Mouse (Mus musculus) adrenal gland, adult 8-10 months (tissue): ENCODE measurements around the gene Gm128. TPM values are rescaled to one million over a fixed set of nuclear protein-coding genes. Genes with fewer than 3 reads are reported as not detected.

ENCODE experiments used
- DNase-seq: peaks from one replicate; pipeline ENCODE4 v3.0.0; 2022
- total RNA-seq, 4 experiments: library from RNA; stranded (reverse); gene quantifications; 2 replicates each; pipeline ENCODE4 v1.2.4; 2022

The Gm128 gene
- total RNA-seq, 4 experiments from 2014 or later, result 0.19 TPM; not detected in 3

DNA sequence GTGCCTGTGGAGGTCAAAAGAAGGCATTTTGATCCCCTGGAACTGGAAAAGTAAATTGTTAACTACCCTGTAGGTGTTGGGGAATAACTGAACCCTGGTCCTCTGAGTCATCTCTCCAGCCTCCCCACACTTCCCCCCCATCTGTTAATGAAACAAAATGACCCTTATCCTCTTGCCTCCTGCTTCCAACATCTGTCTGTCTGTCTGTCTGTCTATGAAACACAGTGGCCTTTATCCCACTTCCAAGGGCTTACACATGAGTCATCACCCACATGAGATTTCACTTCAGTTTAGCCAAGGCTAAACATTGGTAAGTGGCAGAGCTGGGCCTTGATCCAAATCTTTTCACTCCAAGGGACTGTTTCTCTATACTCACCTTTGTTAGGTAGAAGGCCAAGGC is 26.5 kb upstream of the Gm128 start:
- DNase-seq, result peak; percentile 61

DNA sequence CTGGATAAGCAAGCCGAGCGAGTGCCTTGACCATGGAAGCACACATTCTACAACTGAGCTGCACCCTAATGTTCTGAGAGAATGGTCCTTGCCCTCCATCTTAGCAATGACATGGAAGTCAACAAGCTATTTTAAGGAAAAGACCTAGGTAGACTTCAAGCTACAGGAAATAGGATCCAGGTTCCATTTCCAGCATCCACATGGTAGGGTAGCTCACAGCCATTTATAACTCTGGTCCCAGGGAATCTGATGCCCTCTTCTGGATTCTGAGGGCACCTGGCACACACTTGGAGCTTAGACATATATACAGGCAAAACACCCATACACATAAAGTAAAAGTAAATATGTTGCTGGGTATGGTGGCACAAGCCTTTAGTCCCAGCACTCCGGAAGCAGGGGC is 24.7 kb upstream of the Gm128 start:
- no peak for DNase-seq

DNA sequence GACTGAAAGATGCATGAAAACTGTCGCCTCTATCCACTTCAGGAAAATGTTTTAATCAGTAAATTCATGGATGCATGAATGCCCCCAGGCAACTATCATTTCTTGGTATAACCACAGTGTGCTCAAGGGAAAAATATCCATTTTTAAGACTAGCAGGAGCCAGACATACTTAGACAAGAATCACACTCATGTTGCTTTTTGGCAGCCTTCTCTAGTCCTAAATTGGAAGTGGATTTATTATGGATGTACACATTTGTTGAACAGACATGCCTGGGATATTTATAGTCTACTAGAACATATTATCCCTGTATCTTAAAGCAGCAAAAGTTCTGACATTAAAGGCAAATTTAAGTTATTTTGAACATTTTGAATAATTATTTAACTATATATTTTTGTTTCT is 23.3 kb upstream of the Gm128 start:
- no peak for DNase-seq

DNA sequence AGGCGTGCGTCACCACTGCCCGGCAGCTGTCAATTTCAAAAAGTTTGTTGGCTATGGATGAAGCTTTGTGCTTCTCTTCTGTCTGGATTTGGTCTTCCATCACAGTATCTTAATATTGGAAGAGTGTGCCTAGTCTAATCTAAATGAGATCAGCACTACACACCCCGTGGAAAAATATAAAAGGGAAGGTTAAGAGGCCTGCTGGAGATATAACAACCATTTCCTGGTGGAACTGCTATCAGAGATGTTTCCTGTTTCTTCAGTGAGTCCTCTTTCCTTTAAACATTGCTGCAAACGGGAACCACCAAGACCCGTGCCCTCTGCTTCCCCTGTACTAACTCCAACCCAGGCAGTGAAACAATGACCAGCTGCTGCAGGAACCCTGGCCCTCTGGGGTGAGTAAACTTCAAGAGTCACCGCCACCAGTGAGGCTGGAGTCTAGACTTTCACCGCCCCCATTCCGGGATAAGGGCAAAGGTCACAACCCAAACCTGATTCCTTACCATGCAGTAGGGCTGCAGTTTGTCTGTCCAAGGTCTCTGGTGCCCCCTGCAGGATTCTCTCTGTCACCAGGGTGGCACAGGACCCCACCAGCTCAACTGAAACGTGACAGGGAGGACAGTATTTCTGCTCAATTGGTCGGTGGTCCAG is 21.8 kb upstream of the Gm128 start:
- peak; percentile 50 for DNase-seq

DNA sequence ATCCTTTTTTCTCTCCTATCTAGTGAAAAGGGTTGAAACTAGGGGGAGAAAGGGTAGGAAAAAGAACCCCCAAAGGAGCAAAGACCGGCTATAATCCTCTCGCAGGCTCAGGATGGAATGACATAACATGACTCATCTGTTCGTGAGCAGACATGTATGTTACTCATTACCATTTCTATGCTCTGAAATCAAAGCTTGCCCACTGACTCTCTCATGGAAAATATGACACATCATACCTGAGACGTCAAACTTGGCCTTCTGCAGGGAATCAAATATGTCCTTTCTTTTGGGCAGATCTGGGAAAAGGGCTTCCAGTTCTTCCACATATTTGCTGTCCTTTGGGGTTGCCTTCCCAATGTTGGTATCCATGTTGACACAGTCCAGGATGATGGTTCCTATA is 20.6 kb upstream of the Gm128 start:
- no peak for DNase-seq

DNA sequence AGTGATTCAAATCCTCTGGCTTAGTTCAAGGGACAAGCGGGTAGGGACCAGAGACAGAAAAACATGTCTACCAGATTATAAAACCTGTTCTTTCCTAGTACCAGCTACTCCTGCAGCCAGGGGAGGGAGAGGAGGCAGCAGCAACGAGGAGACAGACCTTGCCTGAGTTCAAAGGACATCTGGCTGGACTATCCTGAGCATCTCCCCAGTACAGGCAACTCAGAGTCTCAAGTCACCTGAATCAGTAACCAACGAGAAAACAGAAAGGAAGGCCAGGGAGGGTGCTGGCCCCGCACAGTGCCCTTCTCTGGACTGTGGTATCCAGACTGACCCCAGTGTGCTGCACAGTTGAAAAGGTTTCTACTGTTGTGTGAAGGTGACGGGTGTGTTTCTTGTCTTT is 15.5 kb upstream of the Gm128 start:
- no peak for DNase-seq

DNA sequence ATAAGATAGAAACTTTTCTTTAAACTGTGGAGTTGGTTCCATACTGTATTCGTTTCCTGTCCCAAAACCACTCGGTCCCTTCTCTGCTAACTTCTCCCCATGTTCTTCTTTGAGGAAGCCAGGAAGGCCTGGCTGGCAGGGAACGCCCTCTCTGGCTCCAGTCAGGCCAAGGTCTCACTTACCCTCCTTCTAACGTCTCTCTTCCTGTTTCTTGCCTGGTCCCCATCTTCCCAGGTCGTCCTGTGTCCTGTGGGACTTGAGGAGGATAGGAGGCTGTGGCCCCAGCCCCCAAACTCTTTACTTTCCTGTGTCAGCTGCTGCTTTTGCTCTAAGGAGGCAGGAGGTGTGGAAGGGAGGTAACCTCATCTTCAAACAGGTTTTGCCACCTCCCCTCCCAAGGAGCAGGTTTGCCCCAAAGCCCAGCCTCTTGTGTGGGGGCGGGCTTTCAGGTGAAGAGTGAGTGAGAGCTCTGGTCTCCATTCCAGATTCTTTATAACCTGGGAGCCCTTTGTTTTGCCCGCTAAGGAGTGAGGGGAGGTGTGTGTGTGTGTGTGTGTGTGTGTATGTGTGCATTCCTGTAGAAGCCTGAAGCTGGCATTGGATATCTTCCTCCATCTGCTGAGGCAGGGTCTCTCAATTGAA is 9.5 kb upstream of the Gm128 start, which contains the start of gene Bnipl:
Gene Bnipl, minus strand, starts transcription at position 411 of the 642 bp plus-strand sequence.
- DNase-seq, result no peak

DNA sequence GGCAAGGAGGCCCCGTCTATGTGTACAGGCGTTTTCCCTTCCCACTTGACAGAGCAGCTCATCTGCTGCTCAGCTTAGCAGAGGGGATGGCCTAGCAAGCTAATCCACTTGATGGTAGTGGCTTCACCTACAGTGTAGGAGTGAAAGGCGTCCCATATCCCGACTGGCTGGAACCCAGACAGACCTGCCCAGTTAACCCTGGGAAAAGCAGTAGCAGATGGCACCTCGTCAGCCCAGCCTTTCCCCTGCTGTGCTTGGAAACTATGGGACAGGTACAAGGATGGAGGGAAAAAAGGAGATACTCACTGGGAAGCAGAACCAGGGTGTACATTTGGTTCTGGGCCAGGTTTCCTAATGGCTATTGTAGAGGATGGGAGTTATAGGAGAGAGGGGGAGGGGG is 9.0 kb upstream of the Gm128 start:
- no peak for DNase-seq

DNA sequence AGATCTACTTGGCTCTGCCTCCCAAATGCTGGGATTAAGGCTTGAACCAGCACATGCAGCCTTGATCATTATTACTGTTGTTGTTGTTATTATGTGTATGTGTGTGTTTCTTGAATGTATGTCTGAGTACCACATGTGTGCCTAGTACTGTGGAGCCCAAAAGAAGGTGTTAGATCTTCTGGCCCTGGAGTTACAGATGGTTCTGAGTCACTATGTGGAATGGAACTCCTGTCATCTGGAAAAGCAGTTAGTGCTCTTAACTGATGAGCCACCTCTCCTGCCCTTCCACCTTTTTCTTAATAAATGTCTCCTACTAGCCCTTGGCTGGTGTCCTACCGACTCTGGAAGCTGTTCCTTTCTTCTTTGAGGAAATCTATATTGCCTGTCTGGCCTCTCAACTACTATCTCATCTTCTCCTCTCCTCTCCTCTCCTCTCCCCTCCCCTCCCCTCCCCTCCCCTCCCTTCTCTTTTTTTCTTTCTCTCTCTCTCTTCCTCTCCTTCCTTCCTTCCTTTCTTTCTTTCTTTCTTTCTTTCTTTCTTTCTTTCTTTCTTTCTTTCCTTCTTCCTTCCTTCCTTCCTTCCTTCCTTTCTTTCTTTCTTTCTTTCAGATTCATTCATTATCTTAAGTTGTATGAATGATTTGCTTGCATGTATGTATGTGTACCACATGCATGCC is 6.4 kb upstream of the Gm128 start:
- no peak for DNase-seq

DNA sequence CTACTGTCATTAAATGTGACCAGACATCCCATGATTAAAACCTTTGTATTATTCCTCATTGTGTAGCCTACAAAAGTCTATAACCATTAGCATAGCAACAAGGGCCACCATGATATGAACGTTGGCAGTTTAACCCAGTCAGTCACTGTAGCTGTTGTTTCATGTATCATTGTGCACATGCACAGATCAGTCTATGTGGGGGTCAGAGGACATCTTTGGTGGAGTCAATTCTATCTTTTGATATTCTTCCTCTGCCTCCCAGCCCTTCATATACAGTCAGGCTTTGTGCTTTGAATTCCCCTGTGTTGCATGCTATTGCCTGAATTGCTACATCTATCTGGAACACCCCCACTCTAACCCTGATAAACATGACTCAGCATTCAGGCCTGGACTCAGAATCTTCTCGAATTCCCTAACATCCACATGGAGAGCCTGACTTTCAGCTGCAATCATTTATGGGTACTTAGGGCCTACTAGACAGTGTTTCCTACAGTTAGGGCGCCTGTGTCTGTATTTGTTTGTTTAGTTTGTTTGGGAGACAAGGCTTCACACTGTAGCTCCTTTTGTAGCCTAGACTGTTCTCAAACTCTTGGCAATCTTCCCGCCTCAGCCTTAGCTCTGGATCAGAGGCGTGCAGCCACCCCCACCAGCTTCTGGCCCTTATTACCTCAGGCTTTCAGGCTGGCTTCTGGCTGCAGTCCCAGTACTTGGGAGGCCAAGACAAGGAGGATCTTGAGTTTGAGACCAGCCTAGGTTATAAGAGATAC is 5.2 kb upstream of the Gm128 start:
- DNase-seq, result peak; percentile 47

DNA sequence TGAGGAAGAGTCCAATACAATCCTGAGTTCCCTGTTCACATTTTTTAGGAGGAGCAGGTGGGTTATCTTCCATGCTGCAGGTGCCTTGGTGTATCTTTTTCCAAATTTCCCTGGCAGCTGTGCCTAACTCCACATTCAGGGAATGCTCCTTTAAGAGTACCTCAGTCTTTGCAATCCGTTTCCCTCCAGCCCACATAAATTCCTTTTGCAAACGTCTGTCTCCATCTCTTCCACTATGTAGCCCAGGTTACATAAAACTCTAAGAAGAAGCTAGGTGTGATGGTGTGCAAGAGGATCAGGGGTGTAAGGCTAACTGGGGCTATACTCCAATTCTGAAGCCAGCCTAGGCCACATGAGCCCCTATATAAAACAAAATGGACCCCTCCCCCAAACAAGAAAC is 1.7 kb upstream of the Gm128 start:
- DNase-seq, result no peak

DNA sequence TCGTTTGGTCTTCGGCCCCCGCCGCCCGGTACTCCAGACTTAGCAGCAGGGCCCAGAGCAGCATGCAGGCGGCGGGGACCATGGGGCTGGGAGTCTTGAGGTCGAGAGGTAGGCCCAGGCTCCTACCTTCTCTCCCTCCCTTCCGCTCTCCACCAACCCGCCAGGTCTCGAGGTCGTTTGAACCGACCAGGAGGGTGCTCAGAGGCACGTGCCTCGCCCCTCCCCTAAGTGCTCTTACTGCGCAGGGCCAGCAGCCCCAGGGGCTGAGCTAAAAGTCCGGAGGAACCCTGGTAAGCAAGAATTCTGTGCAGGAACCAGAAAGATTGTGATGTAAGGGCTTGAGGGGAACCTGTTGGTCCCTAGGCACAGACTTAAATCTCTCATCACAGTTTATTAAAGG is 498 bp downstream of the Gm128 start:
- no peak for DNase-seq

DNA sequence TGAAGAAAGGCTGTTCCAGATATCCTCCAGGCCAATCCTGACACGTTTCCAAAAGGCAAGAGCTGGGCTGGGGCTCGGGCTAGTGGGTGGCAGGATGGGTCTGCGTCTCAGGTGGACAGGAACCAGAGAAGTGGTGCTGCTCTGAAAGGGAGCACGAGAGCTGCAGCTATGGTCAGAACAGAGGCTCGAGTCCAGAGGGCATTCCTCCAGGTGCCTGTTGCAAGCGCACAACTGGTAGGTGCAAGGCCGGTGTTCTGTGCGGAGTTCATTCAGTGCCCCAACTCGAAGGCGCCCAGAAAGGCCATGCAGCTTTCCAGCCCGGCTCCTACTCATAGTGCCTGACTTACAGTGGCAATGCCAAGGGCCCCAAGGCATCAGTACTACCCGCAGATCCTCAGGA is 1.4 kb downstream of the Gm128 start:
- no peak for DNase-seq

DNA sequence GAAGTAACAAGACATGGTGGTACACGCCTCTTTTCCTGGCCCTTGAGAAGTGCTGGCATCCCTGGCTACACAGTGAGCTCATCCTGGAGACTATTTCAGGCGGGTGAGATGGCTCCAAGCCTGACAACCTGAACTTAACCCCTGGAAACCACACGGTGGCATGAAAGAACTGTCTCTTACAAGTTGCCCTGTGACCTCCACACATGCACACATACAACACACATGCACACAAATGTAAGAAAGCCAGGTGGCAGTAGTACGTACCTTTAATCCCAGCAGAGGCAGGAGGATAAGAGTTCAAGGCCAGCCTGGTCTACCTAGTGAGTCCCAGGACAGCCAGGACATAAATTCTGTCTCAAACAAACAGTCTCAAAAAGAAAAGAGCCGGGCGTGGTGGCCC is 2.4 kb downstream of the Gm128 start:
- DNase-seq, result no peak

DNA sequence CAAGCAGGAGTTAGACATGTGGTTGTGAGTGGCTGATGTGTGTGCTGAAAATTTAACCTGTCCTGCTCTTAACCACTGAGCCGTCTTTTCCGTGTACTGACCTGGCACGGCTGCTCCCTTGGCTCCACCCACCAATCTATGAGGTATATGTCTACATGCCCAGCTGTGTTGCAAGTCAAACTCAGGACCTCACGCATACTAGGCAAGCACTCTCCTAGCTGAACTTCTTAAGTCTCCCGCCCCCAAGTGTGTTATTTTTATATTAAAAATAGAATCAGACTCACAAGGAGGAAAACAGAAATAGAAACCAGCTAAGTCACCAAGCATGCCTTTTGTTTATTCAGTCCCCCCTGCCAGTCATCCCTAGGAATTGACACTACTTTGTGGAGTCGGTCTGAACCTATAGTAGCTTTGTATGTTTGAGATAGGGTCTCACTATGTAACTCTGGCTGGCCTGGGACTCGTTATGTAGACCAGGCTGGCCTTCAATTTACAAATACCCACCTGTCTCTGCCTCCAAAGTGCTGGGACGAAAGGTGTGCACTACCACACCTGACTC is 3.8 kb downstream of the Gm128 start:
- DNase-seq, result no peak

DNA sequence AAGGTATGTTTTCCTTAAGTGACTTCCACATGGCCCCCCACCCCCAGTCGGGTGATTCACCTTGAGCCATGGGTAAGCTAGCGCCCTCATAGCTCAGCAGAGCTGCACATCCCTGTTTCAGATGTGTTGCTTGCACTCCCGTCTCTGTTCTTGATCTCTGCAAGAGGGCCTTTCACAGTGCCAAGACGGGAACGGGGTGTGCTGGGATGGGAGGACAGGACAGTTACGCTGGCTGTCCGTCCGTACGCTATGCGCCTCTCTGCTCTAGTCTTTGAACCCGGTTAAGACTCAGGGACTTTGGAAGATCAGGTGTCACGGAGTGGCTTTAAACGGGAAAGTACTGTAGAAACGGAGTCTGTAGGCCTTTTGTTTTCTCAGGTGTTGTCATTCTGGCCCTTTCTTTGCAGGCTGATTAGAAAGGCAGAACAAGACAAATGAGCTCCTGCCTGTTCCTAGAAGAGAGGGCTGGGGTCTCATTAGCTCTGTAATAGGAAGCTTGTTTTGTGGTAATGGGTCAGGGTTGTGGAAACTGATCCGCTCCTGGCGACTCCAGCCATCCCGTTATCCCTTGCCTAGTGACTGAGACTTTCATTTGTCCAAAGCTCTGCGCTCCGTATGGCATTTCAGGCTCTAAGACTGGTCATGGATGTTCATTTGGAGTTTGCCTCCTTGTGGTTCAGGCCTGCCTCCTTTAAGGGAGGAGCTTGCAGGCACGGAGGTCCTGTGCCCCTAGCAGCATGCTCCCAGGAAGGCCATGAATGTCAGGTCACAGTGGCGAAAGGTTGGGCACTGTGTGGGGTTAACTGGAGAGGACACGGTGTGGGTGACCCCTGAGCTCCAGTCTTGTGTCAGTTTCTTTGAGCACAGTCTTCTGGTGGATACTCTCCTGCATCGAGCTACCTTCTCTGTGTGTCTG is 5.8 kb downstream of the Gm128 start:
- DNase-seq, result no peak

DNA sequence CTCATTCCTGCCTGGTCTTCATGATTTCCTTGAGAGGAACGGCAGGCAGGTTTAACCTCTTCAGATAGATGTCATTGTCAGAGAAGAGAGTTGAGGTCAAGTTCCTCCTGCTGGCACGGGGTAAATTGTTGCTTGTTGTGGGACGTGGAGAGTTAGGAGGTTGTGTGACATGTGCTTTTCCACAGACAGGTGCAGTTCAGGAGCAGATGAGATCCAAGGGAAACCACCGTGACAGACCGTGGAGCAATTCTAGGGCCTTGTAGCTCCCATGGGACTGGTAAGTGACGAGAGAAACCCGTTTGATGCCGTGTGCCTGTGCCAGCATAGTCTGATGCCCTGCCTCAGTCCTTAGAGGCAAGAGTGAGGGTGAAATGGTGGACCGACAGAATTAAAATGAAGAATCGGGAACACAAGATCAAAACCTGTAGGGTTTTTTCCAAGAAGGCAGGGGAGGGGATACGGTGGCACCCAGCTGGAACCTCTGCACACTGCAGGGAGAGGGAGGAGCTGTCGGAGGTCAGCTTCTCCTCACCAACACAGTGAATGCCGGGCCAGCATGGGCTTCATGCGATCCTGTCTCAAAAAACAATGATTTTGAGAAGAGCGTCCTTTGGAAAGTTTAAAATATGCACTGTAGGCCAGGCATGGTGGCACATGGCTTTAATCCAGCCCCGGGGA is 8.0 kb downstream of the Gm128 start:
- DNase-seq, result no peak

DNA sequence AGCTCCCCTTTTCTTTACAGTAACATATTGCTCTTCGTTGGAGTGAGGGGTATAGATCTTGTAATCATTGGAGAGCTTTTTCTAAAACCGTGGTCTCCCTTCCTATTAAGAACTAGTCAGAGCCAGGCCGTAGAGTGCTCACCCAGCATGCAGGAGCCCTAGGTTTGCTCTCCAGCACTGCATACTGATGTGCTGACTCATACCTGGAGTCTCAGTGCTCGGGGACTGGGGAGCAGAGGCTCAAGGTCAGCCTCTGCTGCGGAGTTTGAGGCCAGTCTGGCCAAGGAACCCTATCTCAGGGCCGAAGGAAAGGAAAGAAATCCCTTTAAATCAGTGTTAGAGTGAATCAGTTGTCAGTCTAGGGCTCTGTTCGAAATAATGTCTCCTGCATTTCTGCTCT is 8.6 kb downstream of the Gm128 start:
- peak; percentile 82 for DNase-seq

DNA sequence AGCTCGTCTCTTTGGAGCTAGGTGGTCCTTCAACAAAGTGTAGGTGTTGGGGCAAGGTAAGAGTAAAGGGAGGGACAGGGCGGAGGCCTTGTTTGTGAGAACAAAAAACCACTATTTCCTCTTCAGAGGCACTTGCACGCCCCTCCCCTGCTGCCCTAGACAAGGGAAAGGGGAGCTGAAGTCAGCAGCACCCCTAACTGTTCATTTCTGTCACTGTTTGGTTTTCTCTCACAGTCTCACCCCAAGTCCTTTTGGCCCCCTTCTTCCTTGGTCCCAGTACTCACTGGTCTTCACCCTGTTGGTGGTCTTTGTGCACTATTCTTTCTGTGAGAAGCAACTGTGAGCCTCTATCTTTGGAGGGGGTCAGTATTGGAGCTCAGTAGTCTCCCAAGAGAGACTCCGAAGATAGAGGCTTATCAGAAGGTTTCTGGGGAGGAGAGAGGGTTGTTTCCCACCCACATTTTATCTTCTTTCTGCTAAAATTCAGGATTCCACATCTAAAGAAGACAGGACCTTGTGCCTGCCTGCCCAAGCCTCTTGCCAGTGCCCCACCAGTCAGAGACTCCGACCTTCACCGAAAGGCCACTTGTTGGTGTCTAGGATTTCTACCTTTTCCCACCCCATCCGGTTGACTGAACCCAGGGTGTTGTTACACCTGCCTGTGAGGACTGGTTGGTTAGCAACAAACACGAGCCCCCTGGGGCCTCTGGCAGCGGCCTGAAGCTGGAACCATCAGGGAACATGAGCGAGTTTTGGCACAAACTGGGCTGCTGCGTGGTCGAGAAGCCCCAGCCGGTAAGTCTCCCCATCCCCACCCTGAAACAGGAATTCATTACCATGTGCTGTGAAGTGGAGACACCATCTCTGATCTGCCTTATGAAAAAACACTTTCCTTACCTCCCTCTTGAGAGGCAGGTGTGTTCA is 9.8 kb downstream of the Gm128 start, which contains the start of gene Mllt11:
Gene Mllt11, minus strand, starts transcription at position 874 of the 924 bp plus-strand sequence.
- DNase-seq, result no peak
